Mouse (Mus musculus) gastrocnemius, adult 2 months (tissue): Measurements from ENCODE around the gene Uqcc1. TPM values are rescaled to one million over a fixed set of nuclear protein-coding genes. Genes with fewer than 3 reads are reported as not detected.

Source experiments
- DNase-seq: peaks from one replicate; pipeline ENCODE4 v3.0.0; 2022
- H3K27ac ChIP-seq: fragments of 200-600 bp; 2 replicates; pipeline ENCODE4 v1.8.1; 2022; ENCODE audit warnings: mild to moderate bottlenecking
- H3K4me3 ChIP-seq: fragments of 200-600 bp; 2 replicates; pipeline ENCODE4 v1.8.1; 2022; ENCODE audit warnings: mild to moderate bottlenecking, moderate library complexity
- CTCF ChIP-seq: fragments of 200-600 bp; IDR thresholded peaks from 2 replicates; pipeline ENCODE4 v1.8.1; 2022; ENCODE audit warnings: antibody characterized with exemption, mild to moderate bottlenecking, moderate library complexity
- intact Hi-C: fragments of 180-260 bp; cut with DNase I; formaldehyde crosslinking; loops from one replicate; pipeline ENCODE4 v1.15.1; 2025
- total RNA-seq, 2 experiments: library from RNA; stranded (reverse); gene quantifications; 2 replicates each; pipeline ENCODE4 v1.2.3; 2021

The Uqcc1 gene
- total RNA-seq, 2 experiments from 2014 or later, result 139 to 198 TPM

DNA sequence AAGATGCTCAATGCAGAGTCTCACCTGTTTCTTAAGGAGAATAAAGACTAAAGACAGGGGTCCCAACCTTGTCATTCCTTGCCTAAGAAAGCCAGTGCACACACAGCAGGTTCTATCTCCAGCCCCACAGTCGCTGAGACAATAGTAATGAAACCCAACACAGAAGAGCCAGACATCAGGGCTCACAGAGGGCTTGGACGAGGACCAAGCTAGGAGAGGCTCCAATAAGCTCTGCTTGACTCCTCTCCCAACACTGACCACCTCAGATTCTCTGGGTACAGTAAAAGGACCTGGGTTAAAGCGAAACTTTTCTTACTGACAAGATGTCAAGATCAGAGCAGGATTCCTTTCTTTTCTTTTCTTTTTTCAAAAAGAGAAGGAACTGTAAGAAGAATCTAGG lies 131.5 kb downstream of the Uqcc1 start:
- no peak overlapping the region for H3K4me3 ChIP-seq
- no peak for DNase-seq
- no peak for TF ChIP-seq CTCF
- intact Hi-C loops, result no loop called here
- H3K27ac ChIP-seq, result no peak overlapping the region

Other genes starting within 250 kb of the Uqcc1 start
- gene Trpc4ap, start 237.9 kb downstream of the Uqcc1 start, total RNA-seq, result 100 to 1,000 TPM in 1 of 2 experiments, 10 to 100 TPM in 1; 93.4 to 102 TPM
- 1 to 10 TPM; 4.2 to 4.4 TPM for gene Edem2, start 200.8 kb downstream of the Uqcc1 start, total RNA-seq
- gene Gm17581, start 194.4 kb downstream of the Uqcc1 start, total RNA-seq, result not detected
- gene Procr, start 179.2 kb downstream of the Uqcc1 start, total RNA-seq, result 10 to 100 TPM in 1 of 2 experiments, 1 to 10 TPM in 1; 9.9 to 21.3 TPM
- gene Mmp24, start 155.0 kb downstream of the Uqcc1 start, total RNA-seq, result not detected
- gene BC029722, start 110.9 kb downstream of the Uqcc1 start, total RNA-seq, result 10 to 100 TPM; 25.8 to 27.8 TPM
- 10 to 100 TPM; 41.0 to 46.7 TPM for gene Eif6, start 103.4 kb downstream of the Uqcc1 start, total RNA-seq
- not detected for gene Fam83c, start 95.5 kb downstream of the Uqcc1 start, total RNA-seq
- gene Gm15557, start 10.4 kb upstream of the Uqcc1 start, total RNA-seq, result not detected
- gene Gdf5, start 15.1 kb upstream of the Uqcc1 start, total RNA-seq, result under 1 TPM in 1 of 2 experiments, not detected in 1; 0.08 TPM
- gene Cep250, start 26.1 kb upstream of the Uqcc1 start, total RNA-seq, result 1 to 10 TPM; 3.8 to 4.6 TPM
- under 1 TPM; 0.66 to 0.70 TPM for gene 6430550D23Rik, start 77.7 kb upstream of the Uqcc1 start, total RNA-seq
- 10 to 100 TPM; 41.3 to 47.4 TPM for gene Ergic3, start 77.7 kb upstream of the Uqcc1 start, total RNA-seq
- not detected for gene Fer1l4, start 122.6 kb upstream of the Uqcc1 start, total RNA-seq
- under 1 TPM; 0.33 to 0.36 TPM for gene Spag4, start 134.9 kb upstream of the Uqcc1 start, total RNA-seq
- 10 to 100 TPM in 1 of 2 experiments, 1 to 10 TPM in 1; 8.6 to 10.1 TPM for gene Cpne1, start 181.7 kb upstream of the Uqcc1 start, total RNA-seq
- 1 to 10 TPM; 4.9 to 8.1 TPM for gene Rbm12, start 181.7 kb upstream of the Uqcc1 start, total RNA-seq
- gene Gm28036, start 196.8 kb upstream of the Uqcc1 start, total RNA-seq, result 1 to 10 TPM; 3.8 to 4.3 TPM
- gene Romo1, start 213.7 kb upstream of the Uqcc1 start, total RNA-seq, result 100 to 1,000 TPM; 187 to 259 TPM
- 10 to 100 TPM; 75.3 to 83.5 TPM for gene Nfs1, start 213.9 kb upstream of the Uqcc1 start, total RNA-seq
- 100 to 1,000 TPM; 119 TPM for gene Rbm39, start 249.9 kb upstream of the Uqcc1 start, total RNA-seq